Mouse (Mus musculus) G1E (cell line): ENCODE data around the gene Tmbim7.

Source experiments
- CTCF ChIP-seq: IDR thresholded peaks from 2 replicates; pipeline ENCODE4 v1.5.1; 2012; ENCODE audit warnings: low read depth, low read length, inconsistent platforms, mixed read lengths
- TAL1 ChIP-seq: conservative IDR thresholded peaks from 2 replicates; pipeline ENCODE4 v1.6.1; 2012; ENCODE audit warnings: low read depth, low read length, inconsistent platforms, mixed read lengths

DNA sequence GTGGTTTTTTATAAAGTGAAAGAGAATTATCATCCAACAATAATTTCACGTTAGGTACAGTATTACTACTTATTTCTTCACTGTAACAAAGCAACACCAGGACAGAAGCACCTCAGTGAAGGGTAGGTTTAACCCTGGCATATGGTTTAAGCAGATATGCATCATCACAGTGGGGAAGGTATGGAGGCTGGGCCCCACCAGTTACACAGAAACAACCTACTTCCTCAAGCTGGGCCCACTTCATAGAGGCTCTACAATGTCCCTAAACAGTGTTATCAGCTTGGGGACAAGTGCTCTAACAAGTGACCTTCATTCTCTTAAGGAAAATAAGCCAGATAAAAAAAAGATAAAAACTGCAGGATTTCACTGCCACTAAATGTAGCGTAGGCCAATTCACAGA is 71.9 kb downstream of the Tmbim7 start:
- TF ChIP-seq CTCF = no peak
- TF ChIP-seq TAL1 = peak; percentile 33; the same call in 1 of the 2 replicates
